8 mouse cellular contexts compared by ENCODE assay signal in the genomic region with DNA sequence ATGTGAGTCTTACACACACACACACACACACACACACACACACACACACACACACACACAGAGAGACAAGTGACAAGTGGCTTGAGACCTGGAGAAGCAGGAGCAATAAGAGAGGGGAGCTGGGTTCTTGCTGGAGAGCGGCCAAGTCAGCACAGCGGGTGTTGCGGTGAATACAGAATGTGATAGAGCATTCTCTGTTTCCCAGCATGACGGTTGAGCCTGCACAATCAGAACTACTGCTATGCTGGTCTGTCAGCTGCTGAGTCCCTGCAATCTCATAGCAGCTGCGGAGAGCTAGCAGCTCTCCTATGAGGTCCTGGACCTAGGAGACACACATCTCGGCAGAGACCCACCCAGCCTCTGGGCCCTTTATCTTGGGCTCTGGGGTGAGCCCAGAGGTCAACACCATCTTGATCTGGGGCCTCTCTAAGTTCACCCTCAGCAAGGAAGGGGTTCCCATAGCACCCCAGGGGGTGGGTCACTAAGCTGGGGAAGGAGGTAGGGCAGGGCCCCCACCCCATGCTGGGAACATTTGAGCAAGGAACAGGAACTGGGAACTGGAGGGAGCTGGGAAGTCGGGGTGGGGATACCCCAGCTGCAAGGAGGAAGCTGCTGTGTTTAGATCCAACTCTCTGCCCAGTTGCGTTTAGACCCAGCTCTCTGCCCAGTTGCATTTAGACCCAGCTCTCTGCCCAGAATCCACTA. TPM values are rescaled to one million over a fixed set of nuclear protein-coding genes. Genes with fewer than 3 reads are reported as not detected.
DNase-seq lines count a peak whose midpoint lies in the region; ATAC-seq lines count a peak whose summit lies in the region.

No protein-coding gene starts in this region.

- H3K36me3 ChIP-seq in megakaryocyte, embryonic 14.5 days (replicated peaks; ENCODE audit: low read length), result no peaks in the 10 kb centered on the region

- ATAC-seq in megakaryocyte, adult 5-6 weeks (ENCODE audit: poor library complexity, severe bottlenecking), result no peak

- H3K9me3 ChIP-seq in megakaryocyte, embryonic 14.5 days, result no peaks in the 10 kb centered on the region

- H3K4me3 ChIP-seq in megakaryocyte, embryonic 14.5 days (replicated peaks), result peak overlapping the region; percentile 54

- DNase-seq in adrenal gland, postnatal 25 days, result peak; percentile 34
- no peak for DNase-seq in adrenal gland, adult (ENCODE audit: inconsistent age in 2 of 2, low spot score in 1 of 2)
- peak; percentile 63 for DNase-seq in layer of hippocampus, adult 8-10 months (ENCODE audit: low spot score in 2 of 2)
- DNase-seq in right cerebral cortex, postnatal 4 days, result peak; percentile 82
- no peak for DNase-seq in embryo, embryonic 10 days (ENCODE audit: low spot score)
- no peak for DNase-seq in urinary bladder, adult 18-20 months (ENCODE audit: low spot score in 2 of 2)

- H3K4me1 ChIP-seq in megakaryocyte, embryonic 14.5 days, result peaks cover 100% of the 10 kb centered on the region

- H3K27me3 ChIP-seq in megakaryocyte, embryonic 14.5 days (replicated peaks), result peaks cover 11% of the 10 kb centered on the region

RNA-seq across cellular contexts. Expression of gene Ift27, which starts 7.9 kb away (rescaled TPM):
- 17.7 and 20.3 TPM in 2 replicates for total RNA-seq in adrenal gland, postnatal 25 days (2021)
- 132 and 388 TPM in 2 replicates for polyA plus RNA-seq in megakaryocyte, embryonic 14.5 days (2012; ENCODE audit: insufficient read depth, low replicate concordance)
- total RNA-seq in megakaryocyte, adult 5-6 weeks (2015), result 24.1 and 24.9 TPM in 2 replicates
- 6.5 and 10.8 TPM in 2 replicates for total RNA-seq in megakaryocyte, adult 5-6 weeks (2017)
- 10 to 100 TPM; 20.4 to 29.8 (median 25.7) TPM for total RNA-seq in layer of hippocampus, adult 8-10 months (2022)

RNA-seq across cellular contexts. Expression of gene Pvalb, which starts 24.3 kb away (rescaled TPM):
- not detected in 2 replicates for total RNA-seq in adrenal gland, postnatal 25 days (2021)
- not detected in 2 replicates for polyA plus RNA-seq in megakaryocyte, embryonic 14.5 days (2012; ENCODE audit: insufficient read depth, low replicate concordance)
- not detected in 2 replicates for total RNA-seq in megakaryocyte, adult 5-6 weeks (2015)
- total RNA-seq in megakaryocyte, adult 5-6 weeks (2017), result not detected in 2 replicates
- 10 to 100 TPM; 58.2 to 61.8 (median 60.5) TPM for total RNA-seq in layer of hippocampus, adult 8-10 months (2022)

Comparison
In these comparisons a context has a peak if more than half of its experiments do, and no peak if none do; other contexts are left out.
1. DNase-seq: peak in adrenal gland, postnatal 25 days (single experiment), layer of hippocampus, adult 8-10 months (2 of 2) and right cerebral cortex, postnatal 4 days (single experiment); none in adrenal gland, adult (0 of 2), embryo, embryonic 10 days (single experiment) and urinary bladder, adult 18-20 months (0 of 2).
2. RNA of gene Pvalb, which starts 24.3 kb away (total RNA-seq): 58.2 to 61.8 TPM in layer of hippocampus, adult 8-10 months; not detected in adrenal gland, postnatal 25 days and not detected in megakaryocyte, adult 5-6 weeks; every median in the first group is over 10 times any median in the second.